In the genomic region with DNA sequence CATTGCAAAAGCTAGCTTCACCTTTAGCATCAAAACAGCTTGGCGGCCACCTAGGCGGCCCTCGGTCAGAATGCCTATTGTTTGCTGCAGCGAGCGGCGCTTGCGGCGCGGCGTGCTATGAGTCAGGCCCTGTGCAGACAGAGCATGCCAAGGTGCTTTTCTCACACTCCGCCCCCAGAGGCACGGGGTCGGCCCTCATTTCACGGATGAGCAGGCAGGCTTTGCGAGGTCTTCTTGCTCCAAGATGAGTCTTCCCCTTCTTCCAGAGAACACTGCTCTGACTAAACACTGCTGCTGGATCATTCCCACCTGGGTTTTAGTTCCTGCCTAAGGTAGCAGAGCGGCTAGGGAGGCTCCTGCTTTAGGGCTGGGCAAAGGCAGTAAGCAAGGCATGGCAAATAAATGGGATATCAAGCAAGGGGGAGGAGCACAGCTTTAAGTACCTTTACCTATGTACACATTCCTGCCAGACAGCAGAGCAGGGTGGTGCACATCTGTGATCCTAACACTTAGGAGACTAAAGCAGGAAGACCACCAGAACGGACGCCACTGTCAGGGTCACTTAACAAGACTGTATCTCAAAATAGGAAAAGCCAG, we compare ENCODE assay signal across 9 mouse cellular contexts. TPM values are rescaled to one million over a fixed set of nuclear protein-coding genes. Genes with fewer than 3 reads are reported as not detected.
A peak's percentile ranks its signal among the peaks of the same experiment; 100 is the strongest.
DNase-seq lines count a peak whose midpoint lies in the region; ATAC-seq lines count a peak whose summit lies in the region.
"Had no signal": no experiment of that assay in that cellular context is flagged by ENCODE, and none has a peak within 500 bp of the region (broad histone marks: within the 10 kb centered on the region; RNA-seq: fewer than 3 reads in every experiment).

No protein-coding gene starts in this region.

- no peaks in the 10 kb centered on the region for H3K9me3 ChIP-seq in heart, embryonic 13.5 days
- no peaks in the 10 kb centered on the region for H3K9me3 ChIP-seq in forebrain, embryonic 14.5 days (replicated peaks; ENCODE audit: control insufficient read depth, low read length)
- no peaks in the 10 kb centered on the region for H3K9me3 ChIP-seq in kidney, embryonic 15.5 days (replicated peaks)
- no peaks in the 10 kb centered on the region for H3K9me3 ChIP-seq in midbrain, embryonic 10.5 days (replicated peaks)

- 0 out of 2 replicates have a peak, but pooled peaks cover 4% of the 10 kb centered on the region for H3K27me3 ChIP-seq in heart, embryonic 13.5 days (replicated peaks)
- no peaks in the 10 kb centered on the region for H3K27me3 ChIP-seq in forebrain, embryonic 14.5 days (replicated peaks; ENCODE audit: control insufficient read depth, insufficient read depth, low read length)
- 0 out of 2 replicates have a peak, but pooled peaks cover 3% of the 10 kb centered on the region for H3K27me3 ChIP-seq in kidney, embryonic 15.5 days
- peaks cover 18% of the 10 kb centered on the region for H3K27me3 ChIP-seq in midbrain, embryonic 10.5 days (ENCODE audit: low read depth, poor library complexity, severe bottlenecking)

- H3K36me3 ChIP-seq in heart, embryonic 13.5 days, result no peaks in the 10 kb centered on the region
- H3K36me3 ChIP-seq in forebrain, embryonic 14.5 days (ENCODE audit: control insufficient read depth, insufficient read depth, low read length), result no peaks in the 10 kb centered on the region
- H3K36me3 ChIP-seq in kidney, embryonic 15.5 days, result peaks cover 3% of the 10 kb centered on the region; the same call in 1 of the 2 replicates
- H3K36me3 ChIP-seq in midbrain, embryonic 10.5 days, result 0 out of 2 replicates have a peak, but pooled peaks cover 3% of the 10 kb centered on the region

- DNase-seq in heart, postnatal 36 days, result no peak
- peak; percentile 25 for DNase-seq in c-Kit-positive CD71-negative TER-119-negative erythroid progenitor cells, embryonic 14.5 days (ENCODE audit: low read depth)
- DNase-seq in forebrain, embryonic 14.5 days (ENCODE audit: low spot score), result peak; percentile 56
- peak; percentile 76 for DNase-seq in midbrain, embryonic 10.5 days (ENCODE audit: low spot score)
- no peak for DNase-seq in spleen, postnatal 4 days (ENCODE audit: low spot score in 2 of 2)
- DNase-seq in spleen, postnatal 36 days (ENCODE audit: low spot score in 2 of 2), result no peak

- ATAC-seq in heart, embryonic 13.5 days (ENCODE audit: extremely low read depth, insufficient number of reproducible peaks, low FRiP score, low TSS enrichment), result no peak
- ATAC-seq in forebrain, embryonic 14.5 days, result no peak
- ATAC-seq in kidney, embryonic 15.5 days (replicated peaks; ENCODE audit: low FRiP score), result peak; percentile 83

- intact Hi-C loops in heart, postnatal 36 days (cut with DNase I), result no loop called here

- peak overlapping the region; percentile 66 for H3K9ac ChIP-seq in heart, embryonic 13.5 days
- H3K9ac ChIP-seq in forebrain, embryonic 14.5 days (ENCODE audit: low read length), result peak overlapping the region; percentile 9; the same call in 1 of the 2 replicates
- H3K9ac ChIP-seq in kidney, embryonic 15.5 days, result no peak overlapping the region; the same call in 1 of the 2 replicates

- H3K4me3 ChIP-seq in heart, embryonic 13.5 days, result peak overlapping the region; percentile 43
- H3K4me3 ChIP-seq in forebrain, embryonic 14.5 days (ENCODE audit: low read depth, low read length), result peak overlapping the region; percentile 4; the same call in 1 of the 2 replicates
- H3K4me3 ChIP-seq in kidney, embryonic 15.5 days (replicated peaks), result peak overlapping the region; percentile 3; the same call in 1 of the 2 replicates
- H3K4me3 ChIP-seq in midbrain, embryonic 10.5 days, result peak overlapping the region; percentile 44

- 0 out of 2 replicates have a peak overlapping the region, but pooled peaks have one; percentile 5 for H3K27ac ChIP-seq in heart, embryonic 13.5 days (replicated peaks)
- H3K27ac ChIP-seq in forebrain, embryonic 14.5 days (ENCODE audit: low read depth, low read length), result no peak overlapping the region; the same call in 1 of the 2 replicates
- H3K27ac ChIP-seq in kidney, embryonic 15.5 days, result peak overlapping the region; percentile 79
- peak overlapping the region; percentile 61 for H3K27ac ChIP-seq in midbrain, embryonic 10.5 days (replicated peaks)

- H3K4me2 ChIP-seq in heart, embryonic 13.5 days, result peak overlapping the region; percentile 72
- H3K4me2 ChIP-seq in forebrain, embryonic 14.5 days (ENCODE audit: low read length), result peak overlapping the region; percentile 38
- H3K4me2 ChIP-seq in kidney, embryonic 15.5 days, result peak overlapping the region; percentile 44

- peaks cover 37% of the 10 kb centered on the region for H3K4me1 ChIP-seq in heart, embryonic 13.5 days
- H3K4me1 ChIP-seq in forebrain, embryonic 14.5 days (ENCODE audit: control insufficient read depth, insufficient read depth, low read length), result peaks cover 13% of the 10 kb centered on the region
- peaks cover 36% of the 10 kb centered on the region for H3K4me1 ChIP-seq in kidney, embryonic 15.5 days
- H3K4me1 ChIP-seq in midbrain, embryonic 10.5 days, result peaks cover 34% of the 10 kb centered on the region

- 5% methylated on average over 18 of the region's 18 CpGs for WGBS in heart, embryonic 13.5 days
- 4% methylated on average over 18 of the region's 18 CpGs for WGBS in forebrain, embryonic 14.5 days
- WGBS in kidney, embryonic 15.5 days, result 3% methylated on average over 18 of the region's 18 CpGs
- 3% methylated on average over 18 of the region's 18 CpGs for WGBS in midbrain, embryonic 10.5 days

RNA-seq across cellular contexts. Expression of gene Ddx6, which starts 5.7 kb away (rescaled TPM):
- polyA plus RNA-seq in heart, embryonic 13.5 days (2015; fragmentation: Nextera tagmentation; extraction: Ambion mirVana), result 9.8 and 11.0 TPM in 2 replicates
- 10 to 100 TPM; 82.0 to 85.0 TPM for total RNA-seq in heart, postnatal 36 days (2021)
- 21.1 and 29.6 TPM in 2 replicates for polyA plus RNA-seq in forebrain, embryonic 14.5 days (2014; fragmentation: Nextera tagmentation; extraction: Ambion mirVana)
- 16.7 and 17.9 TPM in 2 replicates for polyA plus RNA-seq in kidney, embryonic 15.5 days (2015; fragmentation: Nextera tagmentation; extraction: Ambion mirVana)
- 19.5 and 19.7 TPM in 2 replicates for polyA plus RNA-seq in midbrain, embryonic 10.5 days (2016; fragmentation: Nextera tagmentation; extraction: Ambion mirVana)

RNA-seq across cellular contexts. Expression of gene Cxcr5, which starts 37.3 kb away (rescaled TPM):
- polyA plus RNA-seq in heart, embryonic 13.5 days (2015; fragmentation: Nextera tagmentation; extraction: Ambion mirVana), result not detected in 2 replicates
- total RNA-seq in heart, postnatal 36 days (2021), result under 1 TPM; 0.22 to 0.47 TPM
- polyA plus RNA-seq in forebrain, embryonic 14.5 days (2014; fragmentation: Nextera tagmentation; extraction: Ambion mirVana), result 0.07 TPM in 1 of 2 replicates, not detected in the other
- not detected in 2 replicates for polyA plus RNA-seq in kidney, embryonic 15.5 days (2015; fragmentation: Nextera tagmentation; extraction: Ambion mirVana)
- polyA plus RNA-seq in midbrain, embryonic 10.5 days (2016; fragmentation: Nextera tagmentation; extraction: Ambion mirVana), result not detected in 2 replicates
- total RNA-seq: left cerebral cortex, adult 8-10 months had no signal

Comparison
In these comparisons a context has a peak if more than half of its experiments do, and no peak if none do; other contexts are left out.
1. DNase-seq: peak in c-Kit-positive CD71-negative TER-119-negative erythroid progenitor cells, embryonic 14.5 days (single experiment), forebrain, embryonic 14.5 days (single experiment) and midbrain, embryonic 10.5 days (single experiment); none in heart, postnatal 36 days (0 of 2), spleen, postnatal 4 days (0 of 2) and spleen, postnatal 36 days (0 of 2).
2. Peak in every context shown above with its lines, with median percentiles within 50 percentile points of each other: H3K4me2 ChIP-seq and H3K4me3 ChIP-seq.